Mouse (Mus musculus): ENCODE measurements at regions not wholly inside any gene's neighbourhood (a gene's known extent, or its start where the extent isn't known, plus 50 kb on each side); places are given as distances from the start of the nearest gene placed in this dataset.

DNA sequence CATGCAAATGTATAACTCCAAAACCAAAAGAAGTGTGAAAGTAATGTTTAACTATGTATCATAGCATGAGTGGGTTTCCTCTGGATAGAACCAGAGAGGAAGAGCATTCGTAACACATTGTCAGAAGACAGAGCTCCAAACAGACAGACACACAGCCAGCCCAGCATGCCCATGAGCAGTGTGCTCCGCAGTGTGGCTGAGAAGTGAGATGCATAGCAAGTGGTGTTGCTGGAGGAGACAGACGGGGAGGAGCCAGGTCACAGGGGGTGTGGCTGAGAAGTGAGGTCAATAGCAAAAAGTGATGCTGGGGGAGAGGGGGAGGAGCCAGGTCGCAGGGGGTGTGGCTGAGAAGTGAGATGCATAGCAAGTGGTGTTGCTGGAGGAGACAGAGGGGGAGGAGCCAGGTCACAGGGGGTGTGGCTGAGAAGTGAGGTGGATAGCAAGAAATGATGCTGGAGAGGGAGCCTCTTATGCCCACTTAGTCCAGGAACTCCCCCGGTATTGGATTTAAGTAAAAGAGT lies 240.0 kb downstream of the Atp23 start:
- Histone ChIP-seq H3K4me3 (ENCODE audit: control insufficient read depth in 1 of 2, insufficient read depth in 1 of 2, low read depth in 2 of 2, low read length in 2 of 2) (no peak overlapping the region), H3K27ac (ENCODE audit: control insufficient read depth, low read depth, low read length) (no peak overlapping the region), H3K79me2 (ENCODE audit: control insufficient read depth, insufficient read depth, low read length, poor library complexity) (no peaks in the 10 kb centered on the region), H3K27me3 (ENCODE audit: control insufficient read depth in 1 of 2, insufficient read depth in 2 of 2, low read length in 2 of 2) (no peaks in the 10 kb centered on the region; a peak in 1 of 4 replicates), H3K9ac (ENCODE audit: control insufficient read depth, low read depth, low read length, poor library complexity, severe bottlenecking) (no peak overlapping the region), H3K4me1 (ENCODE audit: control insufficient read depth in 1 of 2, insufficient read depth in 2 of 2, low read length in 2 of 2) (no peaks in the 10 kb centered on the region), H3K9me3 (replicated peaks; ENCODE audit: insufficient read depth, low read length) (no peaks in the 10 kb centered on the region), H3K36me3 (ENCODE audit: control insufficient read depth in 1 of 2, insufficient read depth in 2 of 2, low read length in 2 of 2) (no peaks in the 10 kb centered on the region)
- no peak for DNase-seq (ENCODE audit: low read depth, low spot score)
- TF ChIP-seq SMC3 (IDR thresholded peaks at IDR 0.05; ENCODE audit: low read depth, low read length) (no peak), KAT2A (conservative IDR thresholded peaks at IDR 0.05; ENCODE audit: low read depth, low read length) (no peak), GATA1 (IDR thresholded peaks at IDR 0.05; ENCODE audit: low read depth, low read length) (no peak), POLR2A (IDR thresholded peaks at IDR 0.05; ENCODE audit: control insufficient read depth in 1 of 2, insufficient read depth in 1 of 2, low read depth in 1 of 2, low read length in 2 of 2, poor library complexity in 1 of 2) (no peak), USF2 (IDR thresholded peaks at IDR 0.05; ENCODE audit: borderline replicate concordance in 1 of 2, insufficient read depth in 1 of 2, low read depth in 1 of 2, low read length in 2 of 2) (no peak), MXI1 (IDR thresholded peaks at IDR 0.05; ENCODE audit: low read depth, low read length) (no peak), ZKSCAN1 (IDR thresholded peaks at IDR 0.05; ENCODE audit: low read depth, low read length) (no peak), MYC (IDR thresholded peaks at IDR 0.05; ENCODE audit: low read depth, low read length) (no peak), JUND (IDR thresholded peaks at IDR 0.05; ENCODE audit: low read depth, low read length) (no peak), NRF1 (IDR thresholded peaks at IDR 0.05; ENCODE audit: insufficient read depth, low read depth, low read length, poor library complexity, severe bottlenecking) (no peak), CHD2 (IDR thresholded peaks at IDR 0.05; ENCODE audit: low read length) (no peak), UBTF (IDR thresholded peaks at IDR 0.05; ENCODE audit: borderline replicate concordance, insufficient read depth, low read depth, low read length) (no peak), SIN3A (IDR thresholded peaks at IDR 0.05; ENCODE audit: low read length) (no peak), ELF1 (IDR thresholded peaks at IDR 0.05; ENCODE audit: low read depth, low read length) (no peak), GABPA (IDR thresholded peaks at IDR 0.05; ENCODE audit: low read depth, low read length) (no peak), EP300 (IDR thresholded peaks at IDR 0.05; ENCODE audit: low read depth in 1 of 2, low read length in 2 of 2) (no peak), MAX (IDR thresholded peaks at IDR 0.05; ENCODE audit: low read length) (no peak), E2F4 (IDR thresholded peaks at IDR 0.05; ENCODE audit: borderline replicate concordance, low read depth, low read length) (no peak), MAZ (IDR thresholded peaks at IDR 0.05; ENCODE audit: low read depth, low read length) (no peak)

DNA sequence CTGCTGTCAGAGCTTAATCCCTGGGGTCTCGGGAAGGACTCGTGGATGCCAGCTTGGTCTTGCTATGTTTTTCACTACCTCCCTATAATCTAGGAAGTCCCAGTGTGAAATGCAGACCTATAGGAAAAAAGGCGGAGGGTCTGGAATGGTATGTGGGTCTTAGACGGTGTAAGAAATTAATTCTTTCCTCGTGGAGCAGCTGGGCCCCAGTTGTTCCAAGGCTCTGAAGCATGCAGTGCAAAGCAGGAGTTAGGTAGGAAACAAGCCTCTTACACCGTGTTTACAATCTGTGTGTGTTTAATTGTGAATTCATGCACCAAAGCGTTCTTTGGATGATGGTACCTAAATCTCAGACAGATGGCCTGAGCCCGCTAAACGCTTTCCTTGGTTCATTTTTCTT lies 241.1 kb downstream of the Atp23 start:
- TF ChIP-seq TBP (IDR thresholded peaks at IDR 0.05; ENCODE audit: low read depth, low read length) (no peak), NELFE (IDR thresholded peaks at IDR 0.05; ENCODE audit: low read depth, low read length) (no peak)

More for the DNA sequence above, 241.1 kb downstream of the Atp23 start:
- Histone ChIP-seq H3K27ac (ENCODE audit: control insufficient read depth, low read depth, low read length) (no peak overlapping the region), H3K36me3 (ENCODE audit: control insufficient read depth in 1 of 2, insufficient read depth in 2 of 2, low read length in 2 of 2) (no peaks in the 10 kb centered on the region), H3K4me1 (ENCODE audit: control insufficient read depth in 1 of 2, insufficient read depth in 2 of 2, low read length in 2 of 2) (no peaks in the 10 kb centered on the region), H3K79me2 (ENCODE audit: control insufficient read depth, insufficient read depth, low read length, poor library complexity) (no peaks in the 10 kb centered on the region), H3K4me3 (ENCODE audit: control insufficient read depth in 1 of 2, insufficient read depth in 1 of 2, low read depth in 2 of 2, low read length in 2 of 2) (no peak overlapping the region), H3K9ac (ENCODE audit: control insufficient read depth, low read depth, low read length, poor library complexity, severe bottlenecking) (no peak overlapping the region), H3K9me3 (replicated peaks; ENCODE audit: insufficient read depth, low read length) (no peaks in the 10 kb centered on the region), H3K27me3 (ENCODE audit: control insufficient read depth in 1 of 2, insufficient read depth in 2 of 2, low read length in 2 of 2) (no peaks in the 10 kb centered on the region; a peak in 1 of 4 replicates)
- no peak for DNase-seq (ENCODE audit: low read depth, low spot score)

Data from MEL (cell line).